Mouse (Mus musculus) ovary, postnatal 14 days (tissue): ENCODE data around the gene Rab24.

ENCODE experiments used
- DNase-seq: peaks from one replicate; pipeline ENCODE4 v3.0.0; 2022; ENCODE audit warnings: low spot score

Rab24 gene

DNA sequence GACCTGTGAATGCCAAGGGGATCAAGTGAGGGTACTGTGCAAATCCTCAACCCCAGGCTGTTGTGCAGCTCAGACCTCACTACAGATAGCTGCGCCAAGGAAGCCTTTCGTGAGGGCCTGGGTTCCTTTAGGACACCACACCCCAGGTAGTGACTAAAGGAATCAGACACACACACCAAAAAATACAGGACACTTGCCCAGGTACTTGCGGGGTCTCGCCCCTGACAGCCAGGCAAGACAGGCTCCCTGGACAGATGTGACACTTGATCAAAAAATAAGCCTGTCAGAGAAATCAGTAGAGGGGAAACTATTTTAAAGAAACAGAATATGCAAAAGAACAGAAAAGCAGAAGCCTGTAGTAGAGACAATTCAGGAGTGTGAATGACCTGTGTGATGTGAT, 6.9 kb upstream of the Rab24 start:
- no peak for DNase-seq

DNA sequence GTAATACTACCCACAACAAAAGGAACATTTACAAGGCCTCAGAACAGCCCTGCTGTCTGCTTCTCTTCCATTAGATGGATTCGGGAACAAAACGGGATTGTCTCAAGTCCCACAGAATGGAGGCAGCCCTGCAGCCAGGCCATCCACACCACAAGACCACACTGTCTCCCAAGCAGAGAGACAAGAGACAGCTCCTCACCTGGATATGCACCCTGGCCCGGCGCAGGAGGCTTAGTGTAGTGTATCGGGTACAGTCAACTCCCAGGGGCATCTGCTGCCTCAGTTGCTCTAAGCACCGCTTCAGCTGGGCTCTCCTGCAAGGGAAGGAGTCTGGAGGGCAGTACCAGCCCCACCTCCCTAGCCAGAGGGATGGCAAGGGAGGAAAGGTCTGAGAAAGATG, 6.4 kb upstream of the Rab24 start:
- no peak for DNase-seq

DNA sequence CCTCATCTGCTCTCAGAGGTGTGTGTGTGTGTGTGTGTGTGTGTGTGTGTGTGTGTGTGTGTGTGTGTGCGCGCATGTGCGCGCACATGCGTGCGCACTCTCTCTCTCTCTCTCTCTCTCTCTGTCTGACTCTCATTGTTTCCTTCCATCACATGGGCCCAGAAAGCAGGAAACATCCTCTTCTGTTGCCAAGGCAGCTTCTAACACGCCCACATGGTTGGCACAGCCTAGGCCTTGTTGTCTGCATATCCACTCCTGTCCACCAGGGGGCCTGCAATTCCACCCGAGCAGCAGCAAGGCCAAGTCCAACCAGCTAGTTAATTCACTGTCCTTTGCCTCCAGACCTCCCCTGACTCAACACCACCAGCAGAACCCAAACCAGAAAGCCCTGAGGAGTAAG, 5.9 kb upstream of the Rab24 start:
- peak; percentile 78 for DNase-seq

DNA sequence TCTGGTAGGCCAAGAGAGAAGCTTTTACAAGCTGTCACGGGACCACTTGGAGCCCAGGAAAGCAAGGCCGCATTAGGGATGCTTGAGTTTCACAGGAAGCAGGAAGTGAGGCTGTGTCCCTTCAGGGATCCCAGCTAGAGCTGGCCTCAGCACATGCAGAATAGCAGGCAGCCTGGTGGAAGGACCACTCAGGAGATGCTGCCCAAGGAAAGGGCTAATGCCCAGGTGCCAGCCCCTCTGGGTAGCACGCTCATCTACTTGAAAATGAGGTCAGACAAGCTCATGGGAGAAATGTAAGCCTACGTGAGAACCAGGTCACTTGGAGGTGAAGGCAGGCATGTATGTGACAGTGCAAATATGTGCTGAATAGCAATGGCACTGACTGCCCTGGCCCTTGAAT, 5.4 kb upstream of the Rab24 start:
- no peak for DNase-seq

DNA sequence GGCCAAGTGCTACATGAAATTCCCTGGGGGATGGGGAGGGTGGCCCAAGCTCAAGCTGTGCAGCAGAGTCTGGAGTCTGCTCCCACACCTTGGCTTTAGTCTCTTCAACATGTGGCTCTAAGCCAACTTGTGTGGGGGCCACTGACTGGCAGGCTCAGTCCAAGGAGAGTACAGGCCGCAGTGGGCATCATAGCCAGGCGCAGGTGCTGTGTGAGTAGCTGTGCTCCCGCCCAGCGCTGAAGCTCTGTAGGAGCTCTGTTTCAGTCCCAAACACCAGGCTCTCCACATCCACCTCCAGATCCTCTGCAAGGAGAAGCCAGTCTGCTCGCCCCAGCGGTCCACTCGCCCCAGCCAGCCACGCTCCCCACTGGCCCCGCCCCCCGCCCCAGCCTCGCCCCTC, 3.9 kb upstream of the Rab24 start:
- no peak for DNase-seq

DNA sequence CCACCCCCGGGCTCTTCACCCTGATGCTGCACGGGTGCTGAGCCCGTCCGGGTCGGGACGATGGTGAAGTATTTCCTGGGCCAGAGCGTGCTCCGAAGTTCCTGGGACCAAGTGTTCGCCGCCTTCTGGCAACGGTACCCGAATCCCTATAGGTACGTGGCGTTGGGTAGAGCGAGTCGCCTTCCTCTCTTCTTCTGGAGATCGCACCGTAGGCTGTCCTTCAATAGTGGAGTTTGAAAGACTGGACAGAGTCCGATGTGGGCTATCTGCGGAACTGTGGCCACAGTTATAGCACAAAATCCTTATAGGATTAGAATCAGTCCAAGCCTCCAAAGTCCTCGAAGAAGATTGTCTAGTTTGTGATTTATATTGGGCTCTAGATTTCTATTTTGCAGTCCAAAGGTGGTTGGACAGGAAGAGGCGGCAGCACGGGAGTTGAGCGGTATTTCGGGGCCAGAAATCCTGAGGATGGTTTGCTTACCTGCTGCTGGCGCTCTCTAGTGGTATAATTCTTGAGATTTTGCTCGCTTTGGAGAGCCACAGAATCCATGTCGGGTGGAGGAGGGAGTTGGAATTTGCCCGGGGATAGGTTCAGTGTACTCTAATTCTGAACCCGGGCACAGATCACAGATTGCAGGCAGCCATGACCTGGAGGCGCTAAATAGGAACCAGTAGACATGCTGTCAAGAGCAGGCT, 532 bp upstream of the Rab24 start:
- peak; percentile 27 for DNase-seq

DNA sequence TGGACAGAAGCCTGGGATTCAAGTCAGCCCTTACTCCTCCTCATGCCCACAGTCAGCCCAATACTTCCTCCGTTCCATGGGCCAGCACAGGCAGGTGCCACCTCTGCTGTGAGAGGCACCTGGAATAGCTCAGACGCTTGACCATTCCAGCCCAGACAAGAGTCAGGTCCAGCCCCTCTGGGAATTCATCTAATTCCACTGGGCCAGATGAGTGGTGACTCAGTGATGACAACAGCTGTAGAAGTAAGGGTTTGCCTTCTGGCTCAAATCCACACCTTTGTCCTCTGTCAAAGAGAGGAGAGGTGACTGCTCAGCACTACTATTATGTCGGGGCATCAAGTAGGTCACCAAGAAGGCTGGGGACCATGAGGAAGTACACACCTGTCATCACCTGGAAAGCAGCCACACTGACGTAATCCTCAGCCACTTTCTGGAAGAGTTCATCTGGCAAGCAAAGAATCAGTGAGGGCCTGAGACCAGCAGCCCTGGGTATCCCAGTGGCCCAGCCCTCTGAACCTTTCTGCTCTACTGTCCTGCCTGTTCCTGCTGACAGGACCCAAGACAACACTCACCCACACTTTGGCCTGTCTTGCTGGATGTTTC, 1.7 kb downstream of the Rab24 start, which contains the start of gene Prelid1:
Prelid1 (plus strand) TSS at position 570 of the 603 bp plus-strand sequence.
- no peak for DNase-seq

DNA sequence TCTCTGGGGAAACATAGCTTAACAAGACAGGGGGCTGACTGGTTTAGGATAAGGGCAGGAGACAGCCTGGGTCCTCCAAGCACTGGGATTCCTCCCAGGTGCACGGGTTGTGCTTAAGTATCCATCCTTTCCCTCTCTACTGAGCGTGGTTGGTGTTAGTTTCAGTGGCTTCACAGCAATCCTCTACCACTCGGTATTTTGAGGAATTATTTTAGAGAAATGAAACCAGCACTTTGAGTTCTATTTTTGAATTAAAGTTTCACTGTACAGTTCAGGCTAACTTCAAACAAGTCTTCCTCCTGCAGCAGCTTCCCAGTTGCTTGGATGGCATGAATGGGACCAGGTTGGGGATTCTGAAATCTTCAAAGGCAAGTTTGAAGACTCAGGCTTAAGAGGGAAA, 3.4 kb downstream of the Rab24 start:
- no peak for DNase-seq

DNA sequence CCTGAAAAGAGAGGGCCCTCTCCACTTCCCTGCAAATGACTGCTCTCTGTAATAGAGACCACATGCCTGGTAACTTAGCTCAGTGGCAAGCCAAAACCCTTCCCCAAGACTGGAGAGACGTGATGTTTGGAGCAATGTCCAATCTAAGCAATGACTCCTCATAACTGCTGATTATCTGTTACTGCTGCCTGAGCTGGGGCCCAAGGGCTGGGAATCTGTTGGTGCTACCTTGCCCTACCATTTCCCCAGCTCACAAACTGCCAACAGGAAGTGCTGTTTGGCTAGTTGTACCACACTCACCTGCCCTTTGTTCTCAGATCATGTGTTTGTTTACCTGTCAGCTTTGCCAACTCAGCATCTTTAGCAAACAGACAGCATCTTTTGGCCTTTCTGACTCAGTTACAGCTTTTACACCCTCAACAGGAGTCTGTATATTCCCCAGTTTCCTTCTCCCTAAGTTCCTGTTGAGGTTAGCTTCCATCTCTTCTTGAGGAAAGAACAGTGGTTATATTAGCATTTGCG, 6.8 kb downstream of the Rab24 start:
- no peak for DNase-seq

DNA sequence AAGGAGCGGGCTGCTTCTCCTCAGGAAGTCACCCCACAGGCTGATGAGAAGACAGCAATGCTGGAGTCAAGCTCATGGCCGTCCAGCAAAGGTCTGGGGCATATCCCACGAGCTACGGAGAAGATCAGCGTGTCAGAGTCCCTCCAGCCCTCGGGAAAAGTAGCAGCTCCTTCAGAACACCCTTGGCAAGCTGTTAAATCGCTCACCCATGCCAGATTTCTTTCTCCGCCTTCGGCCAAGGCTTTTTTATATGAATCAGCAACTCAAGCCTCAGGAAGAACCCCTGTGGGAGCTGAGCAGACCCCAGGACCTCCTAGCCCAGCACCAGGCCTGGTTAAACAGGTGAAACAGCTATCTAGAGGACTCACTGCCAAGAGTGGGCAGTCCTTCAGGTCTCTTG, 8.7 kb downstream of the Rab24 start:
- no peak for DNase-seq

DNA sequence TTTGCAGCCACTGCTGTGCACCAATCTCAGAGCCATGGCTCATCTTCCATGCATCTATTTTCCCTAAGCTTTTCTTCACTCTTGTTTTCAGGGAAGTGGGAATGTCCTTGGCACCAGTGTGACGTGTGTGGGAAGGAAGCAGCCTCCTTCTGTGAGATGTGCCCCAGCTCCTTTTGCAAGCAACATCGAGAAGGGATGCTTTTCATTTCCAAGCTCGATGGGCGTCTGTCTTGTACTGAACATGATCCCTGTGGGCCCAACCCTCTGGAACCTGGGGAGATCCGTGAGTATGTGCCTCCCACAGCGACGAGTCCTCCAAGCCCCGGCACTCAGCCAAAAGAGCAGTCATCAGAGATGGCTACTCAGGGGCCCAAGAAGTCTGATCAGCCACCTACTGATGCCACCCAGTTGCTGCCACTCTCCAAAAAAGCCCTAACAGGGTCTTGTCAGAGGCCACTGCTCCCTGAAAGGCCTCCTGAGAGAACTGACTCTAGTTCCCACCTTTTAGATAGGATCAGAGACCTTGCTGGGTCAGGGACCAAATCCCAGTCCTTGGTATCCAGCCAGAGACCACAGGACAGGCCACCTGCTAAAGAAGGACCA, 9.6 kb downstream of the Rab24 start:
- DNase-seq = no peak

DNA sequence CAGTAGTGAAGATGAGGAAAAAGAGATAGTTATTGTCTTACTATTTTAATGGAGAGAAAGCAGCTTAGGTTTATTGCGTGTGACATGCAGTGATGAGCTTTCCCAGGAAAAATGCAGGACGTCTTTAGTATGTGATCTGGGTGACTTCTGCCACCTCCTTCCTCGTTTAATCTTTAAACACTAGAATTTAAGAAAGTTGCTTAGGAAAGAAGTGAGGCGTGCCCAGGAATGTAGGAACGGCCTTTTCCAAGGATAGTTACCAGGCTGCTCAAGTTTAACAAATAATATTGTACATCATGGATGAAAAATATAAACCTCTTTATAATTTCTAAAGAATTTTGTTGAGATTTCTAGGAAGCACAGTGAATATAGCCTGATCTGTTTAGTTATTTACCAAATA, 20.8 kb downstream of the Rab24 start:
- DNase-seq = no peak

DNA sequence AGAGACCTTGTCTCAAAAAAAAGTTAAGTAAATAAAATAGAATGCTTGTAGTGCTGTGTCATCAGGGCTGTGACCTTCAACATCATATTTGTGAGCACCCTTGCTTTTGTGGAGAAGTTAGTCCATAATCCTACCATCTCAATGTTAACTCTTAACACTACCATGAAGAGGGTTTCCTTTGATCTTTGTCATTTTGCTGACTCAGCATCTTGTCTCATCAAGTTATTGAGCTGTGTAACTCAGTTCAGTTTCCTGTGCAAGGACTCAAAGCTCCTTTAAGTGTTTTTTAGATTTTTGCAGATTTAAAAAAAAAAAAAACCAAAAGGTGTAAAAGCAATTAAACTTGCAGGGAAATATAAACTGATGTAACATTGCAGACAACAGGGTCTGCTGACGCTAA, 25.0 kb downstream of the Rab24 start:
- DNase-seq = no peak

DNA sequence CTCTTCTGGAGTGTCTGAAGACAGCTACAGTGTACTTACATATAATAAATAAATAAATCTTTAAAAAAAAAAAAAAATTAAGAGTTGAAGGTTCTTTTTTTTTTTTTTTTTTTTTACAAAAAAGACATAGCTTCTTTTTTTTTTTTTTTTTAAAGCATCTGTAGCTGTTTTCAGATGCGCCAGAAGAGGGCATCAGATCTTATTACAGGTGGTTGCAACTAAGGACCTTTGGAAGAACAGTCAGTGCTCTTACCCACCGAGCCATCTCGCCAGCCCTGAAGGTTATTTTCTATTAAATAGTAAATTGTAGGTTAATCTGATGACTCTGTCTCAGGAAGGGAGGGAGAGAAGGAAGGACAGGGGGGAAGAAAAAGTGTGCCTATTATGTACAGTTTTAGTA, 32.9 kb downstream of the Rab24 start:
- no peak for DNase-seq

DNA sequence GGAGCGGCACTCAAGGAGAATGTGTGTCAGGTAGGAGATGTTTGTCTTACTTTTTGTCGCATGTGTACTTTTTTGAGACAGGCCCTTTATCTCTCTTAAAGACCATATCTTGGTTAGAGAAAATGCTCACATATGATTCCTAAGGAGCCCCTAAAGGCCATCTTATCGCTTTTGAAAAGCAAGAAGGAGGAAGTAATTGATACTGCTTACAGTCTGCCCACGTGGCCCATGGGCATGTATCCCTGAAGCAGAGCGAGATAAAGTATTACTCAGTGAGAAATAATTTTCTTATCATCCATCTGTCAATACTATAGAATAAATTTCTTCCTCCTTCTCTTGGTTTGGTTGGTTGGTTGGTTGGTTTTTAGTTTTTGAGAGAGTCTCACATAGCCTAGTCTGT, 44.1 kb downstream of the Rab24 start:
- DNase-seq = no peak

DNA sequence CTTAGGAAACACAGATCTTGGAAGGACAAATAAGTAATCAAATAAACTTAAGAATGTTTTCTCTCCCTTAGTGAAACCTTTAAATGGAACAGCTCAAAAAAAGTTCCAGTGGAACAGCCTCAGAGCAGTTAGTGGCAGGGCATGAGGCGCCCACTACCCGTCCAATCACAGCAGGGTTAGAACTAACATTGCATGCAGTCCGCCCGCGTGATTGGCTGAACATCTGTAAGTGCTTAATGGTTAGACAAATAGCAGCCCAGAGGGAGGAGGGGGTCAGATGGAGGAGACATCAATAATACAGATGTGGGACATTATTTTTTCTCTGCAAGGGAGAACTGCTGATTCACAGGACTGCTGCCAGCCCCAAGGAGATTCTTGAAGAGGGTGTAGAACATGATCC, 44.5 kb downstream of the Rab24 start:
- DNase-seq = no peak
